Mouse (Mus musculus): Measurements from ENCODE around the gene Gm49486.

Gene Gm49486

GRCm38 (mm10) chr15:79229058-79229821, at the start of gene Gm49486, which contains the start of gene Pick1:
Gm49486 (plus strand) TSS chr15:79229391.
Pick1 (plus strand) TSS chr15:79229173.
- under 1% methylated on average over 51 of the region's 51 CpGs for WGBS

- 66% methylated on average over 10 of the region's 10 CpGs for WGBS
These were observed 44.0 kb upstream of the Gm49486 start for GRCm38 (mm10) chr15:79185213-79185612.

GRCm38 (mm10) chr15:79187819-79188218, 41.4 kb upstream of the Gm49486 start:
- WGBS = 94% methylated on average over 8 of the region's 8 CpGs

GRCm38 (mm10) chr15:79191426-79191825, 37.8 kb upstream of the Gm49486 start:
- 93% methylated on average over 2 of the region's 2 CpGs for WGBS

- WGBS = 66% methylated on average over 6 of the region's 6 CpGs
These were observed 36.7 kb upstream of the Gm49486 start for GRCm38 (mm10) chr15:79192450-79192849.

- WGBS = 22% methylated on average over 27 of the region's 27 CpGs
These were observed 36.0 kb upstream of the Gm49486 start for GRCm38 (mm10) chr15:79192885-79193845.

GRCm38 (mm10) chr15:79194048-79194447, 35.1 kb upstream of the Gm49486 start:
- WGBS = 73% methylated on average over 9 of the region's 9 CpGs

GRCm38 (mm10) chr15:79194946-79195345, 34.2 kb upstream of the Gm49486 start:
- WGBS = 70% methylated on average over 2 of the region's 2 CpGs

GRCm38 (mm10) chr15:79195492-79195891, 33.7 kb upstream of the Gm49486 start:
- WGBS = 82% methylated on average over 8 of the region's 8 CpGs

- WGBS = 92% methylated on average over 12 of the region's 12 CpGs
These were observed 29.7 kb upstream of the Gm49486 start for GRCm38 (mm10) chr15:79199390-79199976.

GRCm38 (mm10) chr15:79201491-79202150, 27.6 kb upstream of the Gm49486 start:
- 14% methylated on average over 13 of the region's 13 CpGs for WGBS

- WGBS = 54% methylated on average over 10 of the region's 10 CpGs
These were observed 26.6 kb upstream of the Gm49486 start for GRCm38 (mm10) chr15:79202575-79202974.

GRCm38 (mm10) chr15:79208211-79208610, 21.0 kb upstream of the Gm49486 start:
- 79% methylated on average over 6 of the region's 6 CpGs for WGBS

GRCm38 (mm10) chr15:79208758-79209439, 20.3 kb upstream of the Gm49486 start:
- 67% methylated on average over 27 of the region's 27 CpGs for whole genome bisulfite sequencing

GRCm38 (mm10) chr15:79210357-79210756, 18.8 kb upstream of the Gm49486 start:
- WGBS = 74% methylated on average over 2 of the region's 2 CpGs

GRCm38 (mm10) chr15:79212750-79213446, 16.3 kb upstream of the Gm49486 start:
- WGBS = 82% methylated on average over 26 of the region's 26 CpGs

GRCm38 (mm10) chr15:79213591-79213990, 15.6 kb upstream of the Gm49486 start:
- WGBS = 66% methylated on average over 6 of the region's 6 CpGs

GRCm38 (mm10) chr15:79216191-79216590, 13.0 kb upstream of the Gm49486 start:
- 89% methylated on average over 3 of the region's 3 CpGs for WGBS

- 46% methylated on average over 1 of the region's 1 CpGs for WGBS
These were observed 9.6 kb upstream of the Gm49486 start for GRCm38 (mm10) chr15:79219572-79219971.

- 14% methylated on average over 5 of the region's 5 CpGs for WGBS
These were observed 5.5 kb upstream of the Gm49486 start for GRCm38 (mm10) chr15:79223641-79224040.
